22 mouse cellular contexts compared by ENCODE assay signal in genomic region chrX:147349167-147349566, GRCm38 (mm10).
"Had no signal": no experiment of that assay in that cellular context is flagged by ENCODE, and none has a peak within 500 bp of the region (broad histone marks: within the 10 kb centered on the region; RNA-seq: fewer than 3 reads in every experiment).

No protein-coding gene starts in this region.

- H3K4me3 ChIP-seq: limb, embryonic 12.5 days; limb, embryonic 15.5 days; liver, embryonic 15.5 days; lung, embryonic 15.5 days; megakaryocyte, embryonic 14.5 days; midbrain, embryonic 10.5 days; midbrain, embryonic 13.5 days; neural tube, embryonic 12.5 days; neural tube, embryonic 15.5 days had no signal

- H3K4me2 ChIP-seq: limb, embryonic 12.5 days; limb, embryonic 15.5 days; liver, embryonic 11.5 days; liver, embryonic 15.5 days; lung, embryonic 15.5 days; midbrain, embryonic 13.5 days; neural tube, embryonic 12.5 days; neural tube, embryonic 15.5 days had no signal

- H3K27me3 ChIP-seq: limb, embryonic 12.5 days; limb, embryonic 15.5 days; liver, embryonic 15.5 days; lung, embryonic 15.5 days; megakaryocyte, embryonic 14.5 days; midbrain, embryonic 13.5 days; neural tube, embryonic 12.5 days; neural tube, embryonic 15.5 days had no signal

- ATAC-seq: midbrain, embryonic 13.5 days; midbrain, embryonic 16.5 days had no signal

- H3K9ac ChIP-seq: limb, embryonic 12.5 days; limb, embryonic 15.5 days; liver, embryonic 15.5 days; lung, embryonic 15.5 days; midbrain, embryonic 13.5 days; neural tube, embryonic 12.5 days; neural tube, embryonic 15.5 days had no signal

- H3K9me3 ChIP-seq: limb, embryonic 12.5 days; limb, embryonic 15.5 days; liver, embryonic 15.5 days; lung, embryonic 15.5 days; megakaryocyte, embryonic 14.5 days; midbrain, embryonic 10.5 days; midbrain, embryonic 13.5 days; neural tube, embryonic 12.5 days; neural tube, embryonic 15.5 days had no signal

- H3K4me1 ChIP-seq: limb, embryonic 12.5 days; limb, embryonic 15.5 days; liver, embryonic 15.5 days; lung, embryonic 15.5 days; megakaryocyte, embryonic 14.5 days; midbrain, embryonic 10.5 days; midbrain, embryonic 13.5 days; neural tube, embryonic 12.5 days; neural tube, embryonic 15.5 days had no signal

- H3K27ac ChIP-seq: kidney, postnatal 0 days; limb, embryonic 12.5 days; limb, embryonic 15.5 days; liver, embryonic 15.5 days; lung, embryonic 15.5 days; midbrain, embryonic 10.5 days; midbrain, embryonic 13.5 days; neural tube, embryonic 12.5 days; neural tube, embryonic 15.5 days had no signal

- H3K36me3 ChIP-seq: limb, embryonic 12.5 days; limb, embryonic 15.5 days; liver, embryonic 15.5 days; lung, embryonic 15.5 days; midbrain, embryonic 10.5 days; midbrain, embryonic 13.5 days; neural tube, embryonic 12.5 days; neural tube, embryonic 15.5 days had no signal

- DNase-seq: kidney, adult 2 months; kidney, postnatal 36 days; left cerebral cortex, postnatal 4 days; lung, adult 18-20 months; lung, postnatal 10 days; lung, postnatal 36 days; retina, postnatal 1 day; right cerebral cortex, postnatal 25 days; thymus, adult 18-20 months; thymus, postnatal 36 days had no signal
